Mouse (Mus musculus) CD4-positive, CD25-positive, alpha-beta regulatory T cell, adult 2 months (primary cell): Measurements from ENCODE around the gene Gm10181.
"Not testable (repeated sequence)": the region's sequence is repeated elsewhere in the genome, so short reads cannot be mapped to it uniquely, and the experiment has no call there.

Experiments used
- DNase-seq: peaks from one replicate; pipeline ENCODE4 v3.0.0-alpha.2; 2012; ENCODE audit warnings: low read depth, low spot score

Gm10181 gene

DNA sequence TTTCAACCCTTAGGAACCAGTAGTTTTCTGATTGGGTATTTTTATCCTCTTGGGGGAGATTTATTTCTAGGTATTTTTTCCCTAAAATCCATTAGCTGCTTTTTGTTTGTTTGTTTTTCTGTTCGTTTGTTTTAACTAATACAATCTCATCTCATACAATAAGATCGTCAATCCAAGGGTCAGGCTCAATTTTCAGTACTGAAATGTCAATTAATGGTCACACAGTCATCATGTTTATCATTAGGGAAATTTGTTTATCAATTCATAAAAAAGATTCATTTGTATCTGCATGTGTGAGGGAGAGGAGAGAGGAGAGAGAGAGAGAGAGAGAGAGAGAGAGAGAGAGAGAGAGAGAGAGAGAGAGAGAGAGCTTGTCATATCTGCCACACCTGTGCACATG is at the start of gene Gm10181:
TSS of gene Gm10181 (plus strand) at position 301 of the 400 bp plus-strand sequence.
- DNase-seq = no peak

DNA sequence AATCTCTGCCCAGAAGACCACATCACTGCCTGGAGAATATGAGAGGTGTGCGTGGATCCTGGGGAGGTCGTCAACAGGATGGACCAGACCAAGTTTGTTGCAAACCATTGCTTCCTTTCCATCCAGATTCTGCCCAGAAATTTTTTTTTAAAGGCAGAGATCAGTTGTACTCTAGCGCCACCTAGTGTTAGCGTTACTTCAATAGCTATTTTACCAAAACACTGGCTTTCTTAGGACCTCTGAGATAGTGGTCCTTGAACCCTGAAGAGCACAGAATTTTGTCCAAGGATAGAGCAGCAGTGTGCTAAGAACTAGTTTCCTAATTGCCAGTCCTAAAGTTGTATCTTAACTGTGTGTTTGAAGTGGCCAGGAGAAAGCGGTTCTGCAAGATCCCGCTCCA is 47.6 kb upstream of the Gm10181 start:
- DNase-seq = peak; percentile 70

DNA sequence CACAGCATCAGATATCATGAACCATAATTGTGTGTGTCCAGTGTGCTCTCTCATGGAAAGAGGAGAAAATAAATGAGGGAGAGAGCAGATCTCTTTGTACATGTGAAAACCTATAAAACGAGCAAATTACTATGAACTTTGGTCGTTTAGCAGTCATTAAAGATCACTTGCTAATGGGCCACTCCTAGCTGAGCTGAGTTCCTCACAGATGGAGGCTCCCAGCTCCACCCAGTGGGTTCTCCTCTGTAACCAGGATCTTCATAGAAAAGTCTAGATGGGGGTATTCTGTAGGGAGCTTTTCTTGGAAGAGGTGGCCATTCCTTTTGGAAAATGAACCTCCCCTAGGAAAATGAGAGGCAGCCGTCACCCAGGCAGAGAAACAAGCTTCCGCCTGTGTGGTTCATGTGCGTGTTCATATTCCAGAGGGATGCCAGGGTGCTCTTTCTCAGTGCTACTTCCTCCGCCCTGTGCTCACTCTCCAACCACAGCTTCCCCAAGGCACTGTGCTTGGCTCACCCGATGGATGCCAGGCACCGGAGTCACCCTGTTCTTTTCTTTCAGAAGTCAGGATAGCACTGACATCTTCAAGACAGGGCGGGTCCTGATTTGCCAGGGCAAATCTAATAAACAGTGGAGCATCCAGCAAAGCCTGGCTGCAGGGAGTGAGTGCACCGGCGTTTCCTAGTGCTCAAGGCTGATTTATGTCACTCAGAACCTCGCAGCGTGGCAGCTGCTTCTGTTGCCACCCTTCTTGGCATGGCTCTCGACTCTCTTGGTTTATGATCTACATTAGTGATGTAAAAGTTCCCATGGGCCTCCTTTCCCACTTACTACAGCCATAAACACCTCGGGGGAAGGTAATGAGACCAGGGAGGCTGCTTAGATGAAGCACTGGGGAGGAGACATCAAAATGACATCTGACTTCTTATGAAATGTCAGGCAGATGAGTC is 46.8 kb upstream of the Gm10181 start:
- DNase-seq = no peak

DNA sequence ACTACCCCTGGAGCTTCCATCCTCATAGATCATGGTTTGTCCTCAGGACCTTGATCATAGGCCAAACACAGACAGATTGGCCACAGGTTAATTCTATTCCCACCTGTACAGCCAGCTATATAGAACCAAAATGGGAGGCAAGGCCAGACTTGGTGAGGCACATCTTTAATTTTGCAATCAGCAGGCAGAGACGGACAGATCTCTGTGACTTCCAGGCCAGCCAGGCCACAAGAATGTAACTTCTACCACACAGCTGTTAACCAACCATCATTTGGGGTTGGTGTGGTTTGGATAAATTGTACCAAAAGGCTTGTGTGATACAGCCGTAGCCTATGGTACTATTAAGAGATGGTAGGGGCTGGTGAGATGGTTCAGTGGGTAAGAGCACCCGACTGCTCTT is 44.9 kb upstream of the Gm10181 start:
- DNase-seq = no peak

DNA sequence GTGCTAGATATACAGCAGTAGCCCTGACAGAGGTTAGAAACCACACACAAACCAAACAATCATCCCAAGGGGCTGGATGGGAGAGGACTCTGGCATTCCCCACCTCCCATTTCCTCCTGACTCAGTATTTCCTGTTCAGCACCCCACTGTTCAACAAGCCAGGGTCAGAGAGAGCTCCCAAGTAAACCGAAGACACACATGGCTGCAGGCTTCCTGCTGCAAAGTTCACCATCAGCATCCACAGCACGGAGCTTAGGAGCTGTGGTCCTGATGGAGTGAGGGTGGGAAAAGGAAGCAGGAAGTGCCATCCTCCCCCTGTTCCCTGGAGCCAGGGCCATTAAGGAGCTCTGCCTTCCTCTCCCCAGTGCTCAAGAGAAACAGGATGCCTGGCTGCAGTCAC is 40.9 kb upstream of the Gm10181 start:
- DNase-seq = no peak

DNA sequence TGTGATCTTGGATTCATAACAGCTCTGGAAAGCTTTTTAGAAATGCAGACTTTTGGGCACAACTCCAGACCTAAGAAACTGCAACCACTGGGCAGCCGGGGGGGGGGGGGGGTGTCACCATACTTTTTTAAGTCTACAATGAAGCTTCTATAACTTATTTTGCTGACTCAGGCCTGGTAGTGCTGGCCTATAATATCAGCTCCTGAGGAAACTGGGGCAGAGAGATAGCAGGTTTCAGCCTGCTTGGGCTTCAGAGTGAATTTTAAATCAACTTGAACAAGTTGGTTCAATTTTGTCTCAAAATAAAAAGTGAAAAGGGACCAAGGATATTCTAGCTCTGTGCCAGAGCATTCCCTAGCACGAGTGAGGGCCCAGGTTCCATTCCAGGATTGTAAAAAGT is 40.3 kb upstream of the Gm10181 start:
- no peak for DNase-seq

DNA sequence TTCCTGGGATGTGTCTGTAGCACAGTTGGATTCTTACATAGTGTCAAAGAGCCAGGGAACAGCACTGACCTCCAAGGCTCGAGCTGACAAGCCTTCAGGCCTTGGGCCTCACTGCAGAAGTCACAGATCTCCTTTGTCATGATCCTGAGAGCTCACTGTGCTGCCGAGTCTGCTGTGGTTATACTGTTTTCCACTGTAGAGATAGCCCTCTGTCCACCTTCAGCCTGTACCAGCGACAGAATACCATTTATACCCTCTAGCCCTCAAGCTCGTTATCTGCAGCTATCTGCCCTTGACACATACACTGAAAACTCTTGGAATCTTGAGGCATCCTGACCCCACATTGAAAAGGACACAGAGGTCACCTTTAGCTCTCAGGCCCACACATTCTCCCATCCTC is 37.3 kb upstream of the Gm10181 start:
- DNase-seq = no peak

DNA sequence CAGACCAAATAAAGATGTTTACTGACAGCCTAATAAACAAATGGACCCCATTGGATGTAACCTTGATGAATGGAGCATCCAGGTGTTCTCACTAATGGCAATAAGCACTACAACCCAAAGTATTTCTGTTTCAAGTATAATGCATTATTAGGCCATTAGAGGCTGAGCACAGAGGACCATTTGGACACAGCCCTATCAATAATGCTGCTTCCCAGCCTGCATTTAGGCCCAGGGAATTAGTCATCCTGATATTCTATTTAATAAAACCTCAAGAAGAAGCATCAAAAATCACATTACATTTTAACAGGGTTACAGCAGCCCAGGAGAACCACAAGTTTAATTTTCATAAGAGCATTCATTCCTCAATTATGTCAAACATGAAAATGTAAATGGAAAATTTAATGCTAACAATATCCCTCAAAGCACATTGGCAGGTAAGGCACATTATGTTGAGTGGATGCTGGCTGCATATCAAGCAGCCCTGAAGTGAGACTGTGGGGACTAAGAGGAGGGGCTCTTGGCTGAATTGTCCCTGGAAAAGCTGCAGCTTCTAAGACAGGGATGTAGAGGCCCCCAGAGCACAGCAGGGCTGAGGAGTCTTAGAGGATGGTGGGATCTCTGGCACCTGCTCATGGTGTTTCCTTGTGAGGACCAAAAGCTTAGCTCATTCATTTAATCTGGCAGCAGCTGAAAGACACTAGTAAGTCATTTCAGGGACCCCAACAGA is 33.4 kb upstream of the Gm10181 start:
- DNase-seq = no peak

DNA sequence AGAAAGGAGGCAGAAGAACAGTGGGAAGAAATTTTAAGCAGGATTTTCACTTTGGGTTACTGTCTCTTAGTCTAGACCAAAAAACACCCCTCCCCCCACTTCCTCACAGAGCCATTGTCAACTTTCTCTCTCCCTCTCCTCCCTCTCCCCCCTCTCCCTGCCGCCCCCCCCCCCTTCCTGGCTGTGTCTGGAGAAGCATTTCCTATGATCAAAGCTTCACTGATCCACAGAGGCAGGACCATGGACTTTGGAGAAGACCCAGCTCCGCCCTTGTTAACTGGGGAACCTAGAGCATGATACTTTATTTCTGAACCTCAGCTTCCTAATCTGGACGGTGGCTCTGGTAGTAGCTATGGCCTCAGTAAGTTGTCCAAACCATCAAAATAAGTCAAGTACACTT is 30.5 kb upstream of the Gm10181 start:
- DNase-seq = no peak

DNA sequence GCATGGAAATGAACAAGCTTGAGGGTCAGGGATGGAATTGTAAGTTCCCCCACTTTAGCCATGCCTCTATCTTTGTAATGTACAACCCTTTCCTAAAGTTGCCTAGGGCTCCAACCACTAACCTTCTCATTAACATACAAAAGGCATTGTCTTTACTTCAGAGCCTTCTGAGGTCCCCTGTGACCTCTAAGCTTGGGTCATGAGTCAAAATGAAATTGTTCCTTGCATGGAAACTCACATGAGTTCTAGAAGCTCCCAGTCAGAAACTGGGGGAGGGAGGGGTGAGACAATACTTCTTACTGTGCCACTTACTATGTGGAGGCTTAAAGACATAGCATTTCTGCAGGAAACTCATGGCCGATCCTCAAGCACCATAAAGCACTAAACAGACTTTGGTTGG is 16.6 kb upstream of the Gm10181 start:
- DNase-seq = no peak

DNA sequence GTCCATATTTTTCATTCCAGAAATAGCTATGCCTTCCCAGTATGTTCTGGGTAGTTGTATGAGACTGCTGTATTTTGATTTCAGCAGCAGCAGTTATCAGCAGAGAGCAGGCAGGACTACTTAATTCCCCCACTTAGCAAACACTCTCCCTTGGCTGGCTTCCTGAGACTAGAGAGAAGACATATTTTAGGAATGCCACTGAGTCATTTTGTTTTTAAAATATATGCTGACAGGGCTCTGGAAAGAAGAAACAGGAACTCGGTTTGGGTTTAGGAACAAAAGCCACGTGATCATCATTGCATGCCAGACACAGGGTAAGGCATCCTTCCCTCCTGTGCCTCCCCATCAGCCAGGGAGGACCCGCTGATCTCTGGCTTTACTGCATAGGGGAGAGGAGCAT is 13.2 kb upstream of the Gm10181 start:
- DNase-seq = no peak

DNA sequence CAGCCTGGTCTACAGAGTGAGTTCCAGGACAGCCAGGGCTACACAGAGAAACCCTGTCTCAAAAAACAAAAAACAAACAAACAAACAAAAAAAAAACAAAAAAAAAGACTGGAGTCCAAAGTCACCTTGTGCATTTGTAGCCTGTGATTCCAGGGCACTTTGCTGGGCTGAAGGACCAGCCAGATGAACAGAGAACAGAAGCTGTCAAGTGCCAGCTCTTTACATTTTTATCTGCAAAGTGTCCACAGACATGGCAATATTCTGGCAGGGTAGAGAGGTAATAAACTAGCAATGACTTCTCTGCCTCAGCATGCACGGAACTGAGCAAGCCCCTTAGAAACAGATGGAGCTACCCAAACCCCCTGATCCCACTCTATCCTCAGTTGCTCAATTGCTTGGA is 12.7 kb upstream of the Gm10181 start:
- no peak for DNase-seq

DNA sequence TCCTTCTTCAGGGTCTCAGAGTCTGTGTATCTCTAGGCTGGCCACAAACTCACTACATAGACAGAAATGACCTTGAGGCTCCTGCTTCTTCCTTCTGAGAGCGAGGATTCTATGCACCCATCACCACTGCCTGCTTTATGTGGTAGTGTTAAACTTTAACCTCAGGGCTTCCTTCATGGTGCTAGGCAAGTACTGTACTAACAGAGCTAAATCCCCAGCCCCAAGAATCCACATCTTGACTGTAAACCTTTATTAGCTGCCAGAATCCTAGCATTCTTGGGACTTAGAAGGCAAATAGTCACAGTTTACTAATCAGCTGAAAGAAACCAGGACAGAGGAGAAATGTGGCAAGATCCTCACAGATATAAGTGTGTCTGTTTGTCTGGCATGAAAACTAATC is 1.6 kb downstream of the Gm10181 start:
- DNase-seq = no peak

DNA sequence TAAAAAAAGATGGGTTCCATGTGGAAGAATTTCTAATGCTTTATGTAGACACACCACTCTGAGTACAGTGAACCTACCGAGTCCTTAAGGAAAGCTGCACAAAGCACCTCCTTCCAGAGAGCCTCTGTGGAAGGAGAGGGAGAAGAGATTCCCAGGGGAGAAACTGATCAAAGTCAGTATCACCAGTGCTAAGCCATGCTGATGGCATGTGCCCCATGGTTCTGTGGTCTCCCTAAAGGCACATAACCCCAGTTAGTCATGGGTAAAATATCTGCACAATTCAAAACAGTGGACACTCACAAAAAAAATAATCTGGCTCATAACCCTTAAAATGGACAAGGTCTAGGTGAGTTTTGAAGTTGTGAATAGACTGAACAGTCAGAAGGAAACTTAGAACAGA is 13.7 kb downstream of the Gm10181 start:
- no peak for DNase-seq

DNA sequence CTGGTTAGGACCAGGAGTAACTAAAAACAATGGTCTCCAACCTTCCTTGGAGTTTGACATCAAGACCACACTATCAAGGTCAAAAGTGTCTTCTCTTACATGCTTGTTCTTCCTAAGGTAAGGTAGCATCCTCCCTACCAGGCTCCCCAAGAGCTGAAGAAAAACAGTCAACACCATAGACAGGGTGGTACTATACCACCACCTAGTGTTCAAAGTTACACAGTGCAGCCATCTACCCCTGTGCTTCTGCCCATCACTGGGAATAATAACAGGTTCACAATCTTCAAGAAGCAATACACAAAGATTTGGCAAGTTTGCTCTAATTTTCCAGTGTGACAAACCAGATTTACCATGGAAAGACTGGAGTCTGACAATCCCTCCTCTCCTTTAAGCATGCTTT is 15.4 kb downstream of the Gm10181 start:
- DNase-seq = peak; percentile 68

DNA sequence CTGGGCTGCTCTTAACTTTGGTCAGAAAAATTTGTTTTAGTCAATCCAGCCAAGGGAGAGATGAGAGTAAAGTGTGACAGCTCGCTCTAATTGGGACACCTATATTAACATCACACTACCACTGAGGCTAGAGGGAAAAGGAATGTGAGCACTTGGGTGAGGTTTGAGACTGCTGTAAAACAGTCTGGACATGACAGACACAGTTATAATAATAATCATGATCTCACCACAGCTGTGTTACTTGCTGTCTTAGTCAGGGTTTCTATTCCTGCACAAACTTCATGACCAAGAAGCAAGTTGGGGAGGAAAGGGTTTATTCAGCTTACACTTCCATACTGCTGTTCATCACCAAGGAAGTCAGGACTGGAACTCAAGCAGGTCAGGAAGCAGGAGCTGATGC is 34.4 kb downstream of the Gm10181 start:
- DNase-seq = not testable (repeated sequence)

DNA sequence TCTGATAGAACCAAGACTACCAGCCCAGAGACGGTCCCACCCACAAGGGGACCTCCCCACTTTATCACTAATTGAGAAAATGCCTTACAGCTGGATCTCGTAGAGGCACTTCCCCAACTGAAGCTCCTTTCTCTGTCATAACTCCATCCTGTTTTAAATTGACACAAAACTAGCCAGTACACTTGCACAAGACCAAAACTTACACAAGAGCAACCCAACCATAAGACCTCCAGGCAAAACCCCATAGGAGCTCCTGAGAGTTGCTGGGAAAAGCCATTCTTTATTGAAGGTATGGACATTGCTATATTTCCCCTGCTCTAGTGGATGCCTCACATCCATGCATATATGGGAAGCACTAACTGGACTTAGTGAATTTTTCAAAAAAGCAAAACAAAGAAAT is 34.8 kb downstream of the Gm10181 start:
- no peak for DNase-seq

DNA sequence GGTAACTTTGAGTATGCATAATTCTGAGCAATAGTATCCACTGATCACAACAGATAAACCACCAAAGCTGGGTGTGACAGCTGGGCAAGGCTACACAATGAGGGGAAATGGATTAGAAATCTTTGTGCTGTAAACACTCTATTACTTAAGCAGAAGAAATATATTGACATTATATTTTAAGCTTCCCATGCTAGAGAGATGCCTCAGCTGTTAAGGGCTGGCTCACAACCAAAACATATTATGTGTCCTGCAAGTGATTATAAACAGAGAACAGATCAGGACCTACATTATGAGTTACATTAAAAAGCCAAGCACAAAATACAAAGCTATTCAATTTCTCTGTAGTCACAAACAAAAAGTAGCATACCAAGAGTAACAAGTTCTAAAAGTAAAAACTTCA is 43.0 kb downstream of the Gm10181 start:
- DNase-seq = no peak

DNA sequence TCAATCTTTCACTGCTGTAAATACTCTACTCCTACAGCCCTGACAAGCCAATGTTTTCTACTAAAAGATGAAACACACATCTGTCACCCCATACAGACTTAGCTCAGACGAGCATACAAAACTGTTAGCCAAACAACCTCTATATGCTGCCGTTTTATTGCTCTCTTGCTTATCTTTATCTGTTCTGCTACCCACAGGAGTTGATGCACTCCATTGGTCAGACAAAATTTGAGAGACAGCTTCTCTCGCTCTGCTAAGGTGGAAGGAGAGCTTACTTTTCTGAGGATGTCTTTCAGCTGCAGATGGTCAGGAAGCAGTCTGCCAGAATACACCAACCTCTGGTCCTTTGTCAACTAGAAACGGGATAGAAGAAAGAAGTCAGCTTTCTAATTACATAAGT is 43.7 kb downstream of the Gm10181 start:
- DNase-seq = no peak

DNA sequence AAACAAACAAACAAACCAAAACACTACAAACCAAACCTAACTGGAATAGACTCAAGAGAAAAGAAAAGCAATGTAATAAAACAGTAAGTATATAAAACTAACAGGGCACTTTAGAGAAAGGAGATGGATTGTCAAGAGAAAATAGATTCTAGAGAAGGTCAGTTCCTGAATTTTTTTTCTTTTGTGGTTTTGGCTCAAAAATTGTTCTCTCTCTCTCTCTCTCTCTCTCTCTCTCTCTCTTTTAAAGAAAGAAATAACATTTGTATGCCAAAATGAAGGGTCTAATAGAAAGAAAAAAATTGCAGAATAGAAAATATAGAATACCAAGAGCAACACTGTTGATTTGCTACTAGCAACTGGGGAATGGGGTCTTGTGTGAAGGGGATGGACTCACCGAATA is 49.7 kb downstream of the Gm10181 start:
- no peak for DNase-seq
